14 mouse cellular contexts compared by ENCODE assay signal in genomic region chr13:119337861-119338260, GRCm38 (mm10).
DNase-seq lines count a peak whose midpoint lies in the region; ATAC-seq and TF ChIP-seq lines count a peak whose summit lies in the region.
"Had no signal": no experiment of that assay in that cellular context is flagged by ENCODE, and none has a peak within 500 bp of the region (broad histone marks: within the 10 kb centered on the region; RNA-seq: fewer than 3 reads in every experiment).

No protein-coding gene starts in this region.

- DNase-seq in heart, postnatal 10 days = peak; percentile 26 to 27
- DNase-seq in heart, postnatal 25 days (ENCODE audit: low spot score) = no peak
- no peak for DNase-seq in lung, postnatal 25 days (ENCODE audit: low spot score)
- peak; percentile 6 for DNase-seq in brain, embryonic 14.5 days (ENCODE audit: low read depth)
- DNase-seq in lung, postnatal 14 days = peak; percentile 28
- DNase-seq in forebrain, embryonic 14.5 days (ENCODE audit: low spot score) = no peak
- DNase-seq: layer of hippocampus, postnatal 36 days; spleen, adult 18-20 months; thymus, adult 18-20 months had no signal

- peak; percentile 79 for ATAC-seq in lung, embryonic 15.5 days (ENCODE audit: borderline replicate concordance, extremely low read depth, low FRiP score, low TSS enrichment)
- ATAC-seq in forebrain, embryonic 14.5 days = no peak
- ATAC-seq: inflammation-experienced regulatory T-cells, adult 6 months had no signal

- 59% methylated on average over 5 of the region's 5 CpGs for WGBS in lung, embryonic 15.5 days
- 88% methylated on average over 5 of the region's 5 CpGs for WGBS in forebrain, embryonic 14.5 days

- no peak overlapping the region for H3K4me3 ChIP-seq in lung, embryonic 15.5 days
- H3K4me3 ChIP-seq in forebrain, embryonic 14.5 days (ENCODE audit: low read depth, low read length) = no peak overlapping the region
- H3K4me3 ChIP-seq: heart, embryonic 10.5 days; kidney, embryonic 15.5 days had no signal

- H3K4me1 ChIP-seq in lung, embryonic 15.5 days = peaks cover 10% of the 10 kb centered on the region
- no peaks in the 10 kb centered on the region for H3K4me1 ChIP-seq in forebrain, embryonic 14.5 days (ENCODE audit: control insufficient read depth, insufficient read depth, low read length)
- H3K4me1 ChIP-seq: heart, embryonic 10.5 days; kidney, embryonic 15.5 days had no signal

- intact Hi-C loops in heart, postnatal 10 days (cut with DNase I) = no loop called here
- intact Hi-C loops in heart, postnatal 25 days (cut with DNase I) = no loop called here

- TF ChIP-seq CTCF in brain, embryonic 14.5 days (IDR thresholded peaks at IDR 0.05; ENCODE audit: borderline replicate concordance, extremely low read depth, insufficient read depth, insufficient read length) = no peak

- no peaks in the 10 kb centered on the region for H3K9me3 ChIP-seq in lung, embryonic 15.5 days
- H3K9me3 ChIP-seq in forebrain, embryonic 14.5 days (replicated peaks; ENCODE audit: control insufficient read depth, low read length) = no peaks in the 10 kb centered on the region
- H3K9me3 ChIP-seq: heart, embryonic 10.5 days; kidney, embryonic 15.5 days had no signal

- no peak for TF ChIP-seq POLR2A in brain, embryonic 14.5 days (IDR thresholded peaks at IDR 0.05; ENCODE audit: borderline replicate concordance, extremely low read depth, insufficient read depth, insufficient read length, poor library complexity, severe bottlenecking)

- H3K27me3 ChIP-seq in lung, embryonic 15.5 days = no peaks in the 10 kb centered on the region
- H3K27me3 ChIP-seq in forebrain, embryonic 14.5 days (replicated peaks; ENCODE audit: control insufficient read depth, insufficient read depth, low read length) = no peaks in the 10 kb centered on the region
- H3K27me3 ChIP-seq: kidney, embryonic 15.5 days had no signal

- no peak overlapping the region for H3K4me2 ChIP-seq in lung, embryonic 15.5 days
- H3K4me2 ChIP-seq in forebrain, embryonic 14.5 days (ENCODE audit: low read length) = no peak overlapping the region
- H3K4me2 ChIP-seq: kidney, embryonic 15.5 days had no signal

- H3K27ac ChIP-seq in lung, embryonic 15.5 days = peak overlapping the region; percentile 88
- H3K27ac ChIP-seq in forebrain, embryonic 14.5 days (ENCODE audit: low read depth, low read length) = no peak overlapping the region
- H3K27ac ChIP-seq: heart, embryonic 10.5 days; kidney, embryonic 15.5 days; macrophage had no signal

- H3K9ac ChIP-seq in lung, embryonic 15.5 days = no peak overlapping the region
- no peak overlapping the region for H3K9ac ChIP-seq in forebrain, embryonic 14.5 days (ENCODE audit: low read length)
- H3K9ac ChIP-seq: kidney, embryonic 15.5 days had no signal

- peaks cover 15% of the 10 kb centered on the region for H3K36me3 ChIP-seq in lung, embryonic 15.5 days
- H3K36me3 ChIP-seq in forebrain, embryonic 14.5 days (ENCODE audit: control insufficient read depth, insufficient read depth, low read length) = peaks cover 28% of the 10 kb centered on the region; the same call in 1 of the 2 replicates

Comparison
In these comparisons a context has a peak if more than half of its experiments do, and no peak if none do; other contexts are left out.
1. DNase-seq: peak in heart, postnatal 10 days (2 of 2), brain, embryonic 14.5 days (single experiment) and lung, postnatal 14 days (single experiment); none in heart, postnatal 25 days (single experiment), lung, postnatal 25 days (single experiment) and forebrain, embryonic 14.5 days (single experiment).